Mouse (Mus musculus) CD4-positive helper T cell, adult 2 months (primary cell): Measurements from ENCODE around the gene Cpt1b.

Experiments used
- DNase-seq: peaks from one replicate; pipeline ENCODE4 v3.0.0-alpha.2; 2012; ENCODE audit warnings: low read depth, missing footprints, low spot score

Cpt1b gene

DNA sequence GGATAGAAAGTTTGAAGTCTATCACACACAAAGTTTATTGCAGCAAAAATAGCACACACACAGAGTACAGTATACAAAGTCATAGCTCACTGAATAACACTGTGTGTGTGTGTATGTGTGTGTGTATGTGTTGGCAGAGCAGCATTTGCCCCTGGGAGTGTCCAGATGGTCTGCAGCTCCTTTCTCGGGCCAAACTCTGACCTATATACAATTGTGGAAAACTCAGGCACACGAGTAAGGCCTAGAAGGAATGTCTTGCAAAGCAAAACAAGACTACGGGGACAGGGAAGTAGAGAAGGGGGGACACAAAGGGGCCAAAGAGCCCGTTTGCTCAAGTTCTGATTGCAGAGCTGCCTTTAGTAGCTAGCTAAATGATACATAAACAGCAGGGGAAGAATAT is 7.3 kb upstream of the Cpt1b start:
- no peak for DNase-seq

DNA sequence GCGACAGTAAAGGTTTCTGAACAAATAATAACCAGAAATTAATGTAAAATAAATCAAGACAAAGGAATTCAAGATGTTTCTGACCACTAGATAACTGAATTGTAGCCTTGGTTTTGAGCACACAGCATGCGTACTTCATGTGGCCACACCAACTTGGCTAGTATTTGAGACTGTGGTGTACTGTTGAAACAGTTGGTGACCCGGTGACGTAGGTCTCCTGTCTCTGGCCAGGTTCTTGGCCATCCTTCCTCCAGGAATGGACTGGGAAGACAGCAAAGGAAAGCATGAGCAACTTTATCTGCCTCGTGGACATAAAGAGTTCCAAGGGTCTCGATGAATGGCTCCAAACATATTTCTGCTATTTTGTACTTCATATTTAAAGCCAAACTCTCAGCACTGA is 6.1 kb upstream of the Cpt1b start:
- no peak for DNase-seq

DNA sequence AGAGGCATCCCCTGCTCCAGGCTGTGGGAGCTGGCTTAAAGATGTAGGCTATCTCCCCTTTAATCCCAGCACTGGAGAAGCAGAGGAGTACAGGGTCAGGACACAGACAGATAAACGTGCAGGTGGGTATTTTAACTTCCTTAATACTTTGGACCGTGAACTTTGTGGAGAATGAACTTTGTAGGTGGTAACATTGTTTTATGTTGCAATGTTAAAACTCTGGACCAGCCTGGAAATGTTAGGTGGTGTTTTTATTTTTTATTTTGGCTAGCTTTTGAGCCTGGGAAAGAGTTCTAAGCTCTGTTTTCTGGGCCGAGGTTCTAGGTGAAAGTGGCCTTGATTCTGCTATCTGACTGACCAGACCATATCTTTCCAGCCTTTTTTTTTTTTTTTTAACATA is 5.6 kb upstream of the Cpt1b start:
- DNase-seq, result no peak

DNA sequence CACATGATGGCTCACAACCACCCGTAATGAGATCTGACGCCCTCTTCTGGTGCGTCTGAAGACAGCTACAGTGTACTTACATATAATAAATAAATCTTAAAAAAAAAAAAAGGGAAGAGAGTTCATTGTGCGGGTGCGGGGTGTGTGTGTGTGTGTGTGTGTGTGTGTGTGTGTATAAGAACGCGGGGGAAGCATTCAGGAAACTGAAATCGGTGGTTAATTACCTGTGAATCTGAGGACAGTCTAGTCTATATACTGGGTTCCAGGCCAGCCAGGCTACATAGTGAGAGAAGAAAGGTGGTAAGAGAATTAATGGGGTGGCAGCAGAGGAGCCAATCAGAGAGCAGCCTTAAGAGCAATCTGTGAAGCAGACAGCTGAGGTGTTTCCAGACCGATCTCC is 5.1 kb upstream of the Cpt1b start:
- peak; percentile 26 for DNase-seq

DNA sequence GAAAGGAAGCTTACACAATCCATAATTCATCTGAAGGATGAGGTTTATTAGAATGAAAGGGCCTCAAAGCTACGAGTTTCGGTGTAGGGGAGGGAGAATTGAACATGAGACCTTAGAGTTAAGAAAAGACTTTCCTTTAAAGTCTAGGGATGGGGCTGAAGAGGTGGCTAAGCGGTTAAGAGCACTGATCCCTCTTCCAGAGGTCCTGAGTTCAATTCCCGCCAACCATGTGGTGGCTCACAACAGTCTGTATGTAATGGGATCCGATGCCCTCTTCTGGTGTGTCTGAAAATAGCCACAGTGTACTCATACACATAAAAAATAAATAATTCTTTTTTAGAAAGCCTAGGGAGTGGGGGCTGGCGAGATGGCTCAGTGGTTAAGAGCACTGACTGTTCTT is 4.7 kb upstream of the Cpt1b start:
- DNase-seq, result no peak

DNA sequence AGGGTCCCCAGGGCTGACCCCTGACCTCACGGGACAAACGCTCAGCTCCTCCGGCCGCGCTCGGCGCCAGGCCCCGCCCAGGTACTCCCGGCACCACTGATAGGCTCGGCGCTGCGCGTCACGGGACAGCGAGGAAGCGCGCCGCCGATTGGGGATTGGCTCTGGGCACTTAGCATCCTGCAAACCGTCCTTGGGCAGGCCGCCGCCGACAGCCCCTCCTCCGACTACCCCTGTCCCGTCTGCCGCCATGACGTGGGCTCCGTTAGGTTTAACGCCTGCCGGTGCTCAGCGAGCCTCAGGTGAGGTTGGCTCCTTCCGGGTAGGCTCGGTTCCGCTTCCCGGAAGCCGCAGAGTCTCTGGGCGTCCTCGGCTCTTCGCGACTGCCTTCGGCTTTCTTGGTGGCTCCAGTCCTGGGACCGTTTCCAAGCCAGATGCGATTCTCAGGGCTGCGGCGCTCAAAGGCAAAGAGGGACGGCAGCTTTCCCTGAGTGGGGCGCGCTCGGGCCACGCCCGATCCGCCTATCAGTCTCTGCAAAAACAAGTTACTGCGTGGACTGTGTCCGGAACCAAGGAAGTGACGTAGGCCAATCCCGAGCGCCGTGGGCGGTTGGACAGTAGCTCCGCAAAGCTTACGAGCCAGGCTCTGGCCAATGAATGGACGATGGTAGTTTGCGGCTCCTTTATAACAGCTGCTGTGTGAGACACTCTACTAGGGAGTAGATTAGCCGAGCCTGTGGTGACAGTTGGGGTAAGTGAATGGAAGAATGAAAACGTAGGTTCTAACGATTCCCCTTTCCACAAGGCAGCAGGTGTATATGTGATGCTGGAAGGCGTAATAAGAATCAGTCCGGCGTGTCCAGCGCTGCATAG is 3.9 kb upstream of the Cpt1b start, which contains the start of the genes C730034F03Rik, Gm44502 and Chkb:
Gene C730034F03Rik (plus strand): TSS at position 238 of the 870 bp plus-strand sequence.
Gene Gm44502 (minus strand): TSS at position 345 of the 870 bp plus-strand sequence.
Gene Chkb (minus strand): TSS at position 557 of the 870 bp plus-strand sequence.
- peak; percentile 97 for DNase-seq

DNA sequence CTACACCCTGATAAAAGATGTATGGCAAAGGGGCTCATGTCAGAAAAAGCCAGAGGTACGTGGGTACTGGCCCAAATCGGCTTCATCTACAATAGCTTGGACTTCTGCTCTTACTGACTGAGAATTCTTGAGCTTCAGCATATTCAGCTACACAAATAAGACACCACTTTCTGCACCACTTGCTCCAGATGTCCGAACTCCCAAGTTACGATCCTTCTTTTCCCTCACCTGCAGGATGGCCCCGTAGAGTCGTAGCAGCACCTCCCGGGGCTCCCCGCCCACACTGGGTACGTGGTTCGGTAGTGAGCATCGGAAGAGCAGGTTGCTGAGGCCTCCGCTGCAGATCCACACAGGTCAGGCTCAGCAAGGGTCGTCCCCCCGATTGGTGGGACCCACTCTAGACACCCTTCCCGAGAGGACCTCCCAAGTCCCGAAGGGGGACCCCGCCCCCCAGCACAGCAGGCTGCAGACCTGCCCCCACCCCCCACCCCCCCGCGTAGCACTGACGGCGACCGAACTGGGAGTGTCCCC is 3.2 kb upstream of the Cpt1b start:
- DNase-seq, result no peak

DNA sequence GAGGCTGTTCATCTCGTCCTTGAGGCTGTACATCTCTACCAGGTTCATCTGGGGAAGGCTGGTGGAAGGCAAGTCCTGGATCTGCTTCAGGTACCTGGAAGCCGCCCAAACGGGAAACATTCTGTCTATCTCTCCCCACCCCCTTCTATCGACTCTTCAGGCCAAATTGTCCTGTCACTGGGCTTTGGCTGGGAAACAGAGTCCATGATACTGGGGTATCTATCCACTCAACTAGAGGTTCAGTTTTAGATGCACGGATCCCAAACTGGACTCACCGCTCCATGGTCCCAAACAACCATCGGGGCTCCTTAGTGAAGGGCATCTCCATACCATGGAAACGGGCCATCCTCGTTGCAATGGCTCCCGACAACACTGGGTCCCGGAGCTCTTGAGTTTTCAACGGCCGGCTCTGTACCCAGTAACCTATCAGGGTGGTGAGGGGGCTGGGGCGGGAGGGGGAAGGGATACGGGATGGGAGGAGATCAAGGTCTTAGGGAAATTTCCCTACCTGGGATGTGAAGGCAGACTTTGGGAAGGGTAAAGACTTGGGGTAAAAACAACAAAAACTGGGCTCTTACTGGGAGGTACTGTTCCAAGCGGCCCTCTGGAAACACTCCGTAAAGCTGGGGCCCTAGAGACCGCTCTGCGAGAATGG is 2.6 kb upstream of the Cpt1b start:
- DNase-seq, result peak; percentile 7

DNA sequence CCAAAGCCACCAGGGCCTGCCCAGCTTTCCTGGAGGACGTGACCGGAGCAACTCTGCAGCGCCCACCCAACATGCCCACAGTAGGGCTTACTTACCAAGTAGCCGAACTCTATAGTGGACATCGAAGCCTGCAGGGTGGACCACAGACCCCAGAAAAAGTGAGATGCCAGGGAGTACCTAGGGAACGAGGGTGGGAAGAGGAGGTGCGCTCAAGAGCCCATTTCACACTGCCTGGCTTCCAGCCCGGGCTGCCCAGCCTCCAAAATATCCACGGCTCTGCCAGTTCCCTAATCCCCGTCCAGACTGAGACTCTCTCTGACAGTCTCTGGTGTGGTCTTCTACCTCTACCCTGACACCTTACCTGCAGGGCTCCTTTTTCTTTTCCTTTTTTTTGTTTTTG is 1.1 kb upstream of the Cpt1b start:
- no peak for DNase-seq

DNA sequence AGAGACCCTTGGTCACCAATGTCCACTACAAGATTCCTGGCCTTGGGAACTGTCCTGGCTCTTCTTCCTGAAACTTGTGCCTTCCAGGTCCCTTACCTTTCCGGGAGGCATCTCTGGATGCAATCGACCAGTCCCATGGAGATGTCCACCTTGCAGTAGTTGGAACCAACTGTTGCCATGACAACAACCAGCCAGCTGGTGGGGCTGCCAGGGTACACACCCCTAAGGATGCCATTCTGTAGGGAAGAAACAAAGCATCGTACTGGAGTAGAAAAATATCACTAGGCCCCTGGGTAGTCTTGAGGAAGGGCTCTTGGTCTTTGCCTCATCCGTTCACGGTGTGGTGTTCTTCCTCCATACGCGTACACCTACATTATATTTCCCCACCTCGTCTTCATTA is 1.0 kb downstream of the Cpt1b start:
- no peak for DNase-seq

DNA sequence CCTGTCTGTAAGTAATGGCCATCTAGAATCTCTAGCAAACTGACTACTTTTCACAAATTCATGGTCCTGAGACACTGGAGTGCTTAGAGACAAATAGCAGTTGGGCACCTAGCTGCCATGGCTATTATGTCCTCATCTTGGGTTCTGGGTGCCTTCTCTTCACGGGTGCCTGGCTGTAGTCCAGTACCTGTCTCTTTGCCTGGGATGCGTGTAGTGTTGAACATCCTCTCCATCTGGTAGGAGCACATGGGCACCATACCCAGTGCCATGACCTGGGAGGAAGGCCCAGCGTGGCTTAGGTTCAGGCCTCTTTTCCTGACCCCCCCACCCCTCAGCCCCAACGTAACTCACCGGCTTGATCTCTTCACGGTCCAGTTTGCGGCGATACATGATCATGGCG is 3.7 kb downstream of the Cpt1b start:
- no peak for DNase-seq

DNA sequence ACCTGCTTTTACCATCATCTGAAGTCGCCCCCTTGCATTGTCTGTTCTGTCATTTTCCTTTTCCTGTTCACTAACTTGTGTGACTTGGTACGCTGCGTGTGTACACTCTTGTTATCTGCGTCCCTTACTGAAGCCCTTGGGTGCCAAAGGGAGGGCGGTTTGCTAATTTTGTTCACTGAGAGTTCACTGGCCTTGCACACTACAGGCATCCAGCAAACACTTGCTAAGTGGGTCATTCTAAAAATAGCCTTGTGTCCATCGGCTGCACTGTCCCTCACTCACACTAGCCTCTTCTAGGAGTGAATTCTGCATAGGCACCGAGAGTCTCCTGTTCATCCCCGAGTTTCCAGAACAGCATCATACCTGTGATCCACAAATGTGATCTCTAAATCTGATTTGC is 10.4 kb downstream of the Cpt1b start:
- DNase-seq, result no peak

DNA sequence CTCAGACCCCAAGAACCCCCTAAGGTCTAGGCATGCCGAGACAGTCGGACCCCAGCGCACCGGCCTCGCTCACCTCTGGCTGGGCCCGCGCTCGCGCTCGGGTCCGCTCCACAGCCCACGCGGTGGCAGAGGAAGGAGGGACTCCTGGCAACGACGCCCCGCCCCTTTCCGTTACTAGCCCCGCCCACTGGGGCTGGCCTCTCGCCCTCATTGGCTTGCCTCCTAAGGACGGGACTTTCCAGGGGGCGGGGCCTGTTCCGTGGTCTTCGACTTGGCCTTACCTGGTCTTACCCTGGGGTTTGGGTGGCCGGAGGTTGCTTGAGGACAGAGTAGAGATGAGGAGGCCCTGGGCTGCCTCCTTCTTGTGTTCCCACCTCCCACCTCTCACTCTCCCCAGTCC is 15.5 kb downstream of the Cpt1b start, which contains the start of gene Syce3:
Gene Syce3 (minus strand): TSS at position 386 of the 400 bp plus-strand sequence.
- no peak for DNase-seq

DNA sequence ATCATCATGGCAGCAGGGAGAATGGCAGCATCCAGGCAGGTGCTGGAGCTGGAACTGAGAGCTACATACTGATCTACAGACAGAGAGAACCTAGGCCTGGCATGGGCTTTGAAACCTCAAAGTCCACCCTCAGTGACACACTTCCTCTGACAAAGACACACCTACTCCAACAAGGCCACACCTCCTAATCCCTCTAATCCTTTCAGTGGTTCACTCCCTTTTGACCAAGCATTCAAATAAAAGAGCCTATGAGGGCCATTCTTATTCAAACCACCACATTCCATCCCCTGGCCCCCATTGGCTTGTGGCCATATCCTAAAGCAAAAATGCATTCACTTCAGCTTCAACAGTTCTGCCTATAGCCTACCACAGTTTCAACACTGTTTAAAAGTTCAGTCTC is 19.0 kb downstream of the Cpt1b start:
- no peak for DNase-seq

DNA sequence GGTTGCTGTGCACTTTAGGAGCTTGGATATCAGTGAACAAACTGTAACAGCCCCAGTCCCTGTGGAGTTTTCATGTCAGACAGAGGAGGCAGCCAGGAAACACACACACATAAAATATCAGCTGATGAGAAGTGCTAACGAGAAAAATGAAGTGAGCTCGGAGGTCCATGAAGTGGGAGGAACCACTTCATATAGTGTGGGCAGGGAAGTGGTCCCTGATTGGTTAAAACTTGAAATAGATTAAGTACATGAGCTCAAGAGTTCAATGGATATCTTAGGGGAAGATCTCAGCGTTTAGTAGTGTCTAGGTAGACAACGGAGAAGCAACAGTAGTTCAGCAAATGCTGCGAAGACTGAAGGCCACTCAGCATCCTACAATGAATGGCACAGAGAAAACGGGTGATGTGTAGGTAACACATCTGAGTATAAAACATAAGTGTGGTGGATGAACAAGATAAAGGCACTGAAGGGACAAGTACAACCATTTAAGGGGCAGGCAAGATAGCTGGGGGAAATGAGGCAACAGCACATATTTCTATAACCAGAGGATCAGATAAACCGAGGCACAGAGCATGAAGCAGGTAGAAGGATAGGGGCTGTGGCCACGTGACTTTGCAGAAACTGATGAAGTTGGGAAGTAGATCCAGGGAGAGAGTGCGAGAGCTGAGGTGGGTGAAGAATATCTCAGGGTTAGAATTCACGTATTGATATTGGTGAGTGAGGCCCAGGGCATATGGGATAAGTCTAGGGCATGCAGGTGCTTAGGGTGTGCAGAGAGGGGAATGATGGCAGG is 20.6 kb downstream of the Cpt1b start:
- no peak for DNase-seq

DNA sequence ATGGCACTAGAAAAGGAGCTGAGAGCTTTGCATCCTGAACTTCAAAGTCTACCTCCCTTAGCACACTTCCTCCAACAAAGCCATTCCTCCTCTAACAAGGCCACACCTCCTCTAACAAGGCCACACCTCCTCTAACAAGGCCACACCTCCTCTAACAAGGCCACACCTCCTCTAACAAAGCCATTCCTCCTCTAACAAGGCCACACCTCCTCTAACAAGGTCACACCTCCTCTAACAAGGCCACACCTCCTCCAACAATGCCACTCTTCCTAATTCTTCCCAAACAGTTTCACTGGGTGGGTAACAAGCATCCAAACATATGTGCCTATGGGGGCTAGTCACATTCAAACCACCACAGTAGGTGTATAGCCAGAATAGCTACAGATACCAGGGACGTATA is 23.2 kb downstream of the Cpt1b start:
- no peak for DNase-seq

DNA sequence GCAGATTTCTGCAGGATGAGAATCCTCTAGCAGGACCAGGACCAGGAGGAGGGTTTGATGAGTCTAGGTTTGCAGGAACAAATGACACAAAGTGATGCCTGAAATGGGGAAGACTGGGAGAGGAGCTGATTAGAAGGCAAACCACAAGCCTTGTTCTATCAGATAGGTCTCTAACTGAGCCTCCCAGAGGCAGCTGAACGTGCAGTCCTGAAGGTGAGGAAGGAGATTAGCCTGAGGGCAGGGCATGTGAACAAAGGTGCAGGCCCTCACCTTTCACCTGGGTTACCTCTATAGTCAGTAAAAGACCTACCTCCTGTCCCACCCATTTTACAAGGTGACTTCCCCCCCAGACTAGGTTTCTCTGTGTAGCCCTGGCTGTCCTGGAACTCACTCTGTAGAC is 25.9 kb downstream of the Cpt1b start:
- no peak for DNase-seq

DNA sequence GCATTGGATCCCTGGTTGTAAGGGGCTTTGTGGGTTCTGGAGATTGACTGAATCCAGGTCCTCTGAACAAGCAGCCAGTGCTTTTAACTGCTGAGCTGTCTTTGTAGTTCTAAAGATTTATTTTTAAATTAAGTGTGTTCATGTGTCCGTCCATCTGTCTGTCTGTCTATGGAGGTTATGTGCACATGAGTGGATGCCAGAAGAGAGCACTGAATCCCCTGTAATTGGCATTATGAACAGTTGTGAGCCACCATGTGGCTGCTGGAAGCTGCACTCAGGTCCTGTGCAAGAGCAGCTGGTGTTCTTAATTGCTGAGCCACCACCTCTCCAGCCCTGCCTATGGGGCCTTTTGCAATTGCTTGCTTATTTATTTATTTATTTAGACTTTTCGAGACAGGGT is 27.5 kb downstream of the Cpt1b start:
- no peak for DNase-seq

DNA sequence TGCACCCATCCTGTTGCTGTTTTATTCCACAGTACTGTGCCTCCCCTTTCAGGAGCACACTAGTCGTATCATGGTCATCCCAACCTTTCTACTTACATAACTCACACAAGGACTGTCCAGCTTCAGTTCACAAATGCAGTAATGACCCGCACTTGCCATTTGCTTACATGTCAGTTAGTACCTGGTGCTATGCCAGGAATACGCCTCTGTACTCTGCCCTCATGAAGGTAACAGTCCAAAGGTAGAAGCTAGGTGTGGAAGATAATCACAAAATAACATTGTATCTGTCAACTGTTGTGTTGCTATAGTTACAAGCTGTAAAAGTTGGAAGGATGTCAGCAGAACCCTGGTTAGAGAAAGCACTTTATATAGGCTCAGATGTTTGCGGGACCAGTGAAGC is 28.8 kb downstream of the Cpt1b start:
- no peak for DNase-seq

DNA sequence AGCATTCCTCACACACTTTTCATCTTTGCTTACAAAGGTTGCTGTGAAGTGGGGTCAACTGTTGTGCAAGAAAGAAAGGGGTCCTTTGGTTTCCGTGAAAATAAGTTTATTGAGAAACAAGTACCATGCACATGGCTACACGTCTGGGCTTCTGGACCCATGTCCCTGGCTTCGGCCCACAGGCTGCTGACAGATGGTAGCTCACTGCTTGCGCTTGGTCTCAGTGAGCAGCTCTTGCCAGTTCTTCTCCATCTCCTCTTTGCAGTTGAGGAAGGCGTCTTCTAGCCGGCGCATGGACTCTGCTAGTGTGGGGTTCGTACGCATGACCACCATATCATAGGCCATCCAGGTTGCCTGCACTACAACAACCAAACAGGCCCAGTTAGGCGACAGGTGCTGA is 35.6 kb downstream of the Cpt1b start:
- DNase-seq, result no peak

DNA sequence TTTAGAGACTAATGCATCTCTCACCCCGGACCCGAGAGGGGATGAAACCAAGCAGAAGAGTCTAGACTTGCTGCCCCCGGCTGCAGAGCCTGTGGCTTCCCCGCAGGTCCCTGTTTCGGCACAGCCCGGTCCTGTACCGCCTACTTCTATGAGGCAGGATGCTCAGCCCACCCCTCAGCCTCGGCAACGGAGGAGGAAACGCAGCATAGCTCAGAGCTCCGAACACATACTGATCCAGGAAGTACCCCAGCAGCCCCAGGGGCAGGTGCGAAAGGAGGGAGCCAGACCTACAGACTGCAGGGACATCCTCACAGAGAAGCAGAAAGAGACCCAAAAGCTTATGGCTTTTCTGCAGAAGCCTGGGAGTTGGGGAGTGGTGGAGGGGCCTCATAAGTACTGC is 38.5 kb downstream of the Cpt1b start:
- peak; percentile 34 for DNase-seq

DNA sequence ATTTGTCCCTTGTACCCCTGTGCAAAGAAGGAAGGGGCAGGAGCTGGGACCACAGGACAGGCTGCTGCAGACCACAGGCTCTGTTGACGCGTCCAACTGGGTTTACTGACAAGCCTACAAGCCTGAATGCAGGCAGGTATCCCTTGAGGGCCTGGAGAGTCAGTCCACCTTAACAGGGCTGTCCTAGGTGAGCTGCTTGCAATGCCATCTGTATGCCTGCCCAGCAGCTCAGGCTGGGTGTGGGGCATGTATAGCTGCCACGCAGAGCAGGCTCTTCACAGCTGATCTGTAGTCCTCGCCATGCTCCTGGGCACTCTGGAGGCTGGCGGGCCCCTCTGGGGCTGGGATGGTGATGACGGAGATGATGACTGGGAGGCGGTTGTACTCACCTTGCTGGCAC is 41.0 kb downstream of the Cpt1b start, which contains the start of gene Klhdc7b:
Gene Klhdc7b (plus strand): TSS at position 301 of the 400 bp plus-strand sequence.
- no peak for DNase-seq
